Mouse (Mus musculus): Measurements from ENCODE around the gene Zfp335. TPM values are rescaled to one million over a fixed set of nuclear protein-coding genes. Genes with fewer than 3 reads are reported as not detected.

The Zfp335 gene
- polyA plus RNA-seq, 2 experiments = 4.0 to 8.8 TPM

GRCm38 (mm10) chr2:164906071-164906470 lies 5.5 kb downstream of the Zfp335 start:
- H3K4me3 ChIP-seq (ENCODE audit: insufficient read depth in 1 of 2, low read depth in 2 of 2, low read length in 2 of 2) = no peak overlapping the region
- no peak for DNase-seq (ENCODE audit: low read depth in 3 of 3, low spot score in 3 of 3)
- no peak overlapping the region for H3K27ac ChIP-seq
- H3K9ac ChIP-seq (replicated peaks) = no peak overlapping the region
- no peak for ATAC-seq (ENCODE audit: insufficient read depth)
- peaks cover 0 to 9% of the 10 kb centered on the region in 2 experiments; a peak in 2 of 4 replicates for H3K4me1 ChIP-seq (replicated peaks; ENCODE audit: control insufficient read depth in 2 of 2, insufficient read depth in 2 of 2, low read length in 1 of 2)
- peaks cover 64% of the 10 kb centered on the region for H3K36me3 ChIP-seq (replicated peaks; ENCODE audit: control insufficient read depth, insufficient read depth, low read depth)
- TF ChIP-seq EP300 (IDR thresholded peaks at IDR 0.05; ENCODE audit: low read depth) = no peak
- TF ChIP-seq CTCF (IDR thresholded peaks at IDR 0.05; ENCODE audit: low read depth) = peak; percentile 62
- peaks cover 4% of the 10 kb centered on the region for H3K9me3 ChIP-seq (ENCODE audit: control insufficient read depth, low read length)
- H3K27me3 ChIP-seq (ENCODE audit: control insufficient read depth, insufficient read depth, low read length) = no peaks in the 10 kb centered on the region
- WGBS (ENCODE audit: insufficient replicate concordance) = 92% methylated on average over 4 of the region's 4 CpGs
- no peak overlapping the region for H3K4me2 ChIP-seq (ENCODE audit: low read depth)

GRCm38 (mm10) chr2:164903496-164903895 lies 8.1 kb downstream of the Zfp335 start:
- Histone ChIP-seq H3K27ac (no peak overlapping the region), H3K9me3 (ENCODE audit: control insufficient read depth, low read length) (peaks cover 4% of the 10 kb centered on the region), H3K4me1 (replicated peaks; ENCODE audit: control insufficient read depth in 2 of 2, insufficient read depth in 2 of 2, low read length in 1 of 2) (no peaks in the 10 kb centered on the region), H3K9ac (replicated peaks) (no peak overlapping the region), H3K4me3 (ENCODE audit: insufficient read depth in 1 of 2, low read depth in 2 of 2, low read length in 2 of 2) (no peak overlapping the region), H3K4me2 (ENCODE audit: low read depth) (no peak overlapping the region), H3K27me3 (ENCODE audit: control insufficient read depth, insufficient read depth, low read length) (no peaks in the 10 kb centered on the region), H3K36me3 (replicated peaks; ENCODE audit: control insufficient read depth, insufficient read depth, low read depth) (peaks cover 86% of the 10 kb centered on the region)
- WGBS (ENCODE audit: insufficient replicate concordance) = 57% methylated on average over 1 of the region's 1 CpGs
- TF ChIP-seq EP300 (IDR thresholded peaks at IDR 0.05; ENCODE audit: low read depth) = no peak
- no peak for TF ChIP-seq CTCF (IDR thresholded peaks at IDR 0.05; ENCODE audit: low read depth)
- ATAC-seq (ENCODE audit: insufficient read depth) (no peak), DNase-seq (ENCODE audit: low read depth in 3 of 3, low spot score in 3 of 3) (no peak)

GRCm38 (mm10) chr2:164901380-164901779 lies 10.2 kb downstream of the Zfp335 start:
- TF ChIP-seq CTCF (IDR thresholded peaks at IDR 0.05; ENCODE audit: low read depth) (no peak), EP300 (IDR thresholded peaks at IDR 0.05; ENCODE audit: low read depth) (no peak)
- ATAC-seq (ENCODE audit: insufficient read depth) = no peak
- no peaks in the 10 kb centered on the region for H3K4me1 ChIP-seq (replicated peaks; ENCODE audit: control insufficient read depth in 2 of 2, insufficient read depth in 2 of 2, low read length in 1 of 2)
- no peak overlapping the region for H3K4me2 ChIP-seq (ENCODE audit: low read depth)
- no peak overlapping the region for H3K9ac ChIP-seq (replicated peaks)
- H3K27ac ChIP-seq = no peak overlapping the region
- H3K4me3 ChIP-seq (ENCODE audit: insufficient read depth in 1 of 2, low read depth in 2 of 2, low read length in 2 of 2) = no peak overlapping the region
- 90% methylated on average over 13 of the region's 13 CpGs for WGBS (ENCODE audit: insufficient replicate concordance)
- no peak for DNase-seq (ENCODE audit: low read depth in 3 of 3, low spot score in 3 of 3)
- no peaks in the 10 kb centered on the region for H3K27me3 ChIP-seq (ENCODE audit: control insufficient read depth, insufficient read depth, low read length)
- H3K9me3 ChIP-seq (ENCODE audit: control insufficient read depth, low read length) = peaks cover 4% of the 10 kb centered on the region
- H3K36me3 ChIP-seq (replicated peaks; ENCODE audit: control insufficient read depth, insufficient read depth, low read depth) = peaks cover 86% of the 10 kb centered on the region

GRCm38 (mm10) chr2:164899723-164900459 lies 11.7 kb downstream of the Zfp335 start:
- Histone ChIP-seq H3K27me3 (ENCODE audit: control insufficient read depth, insufficient read depth, low read length) (no peaks in the 10 kb centered on the region), H3K9me3 (ENCODE audit: control insufficient read depth, low read length) (no peaks in the 10 kb centered on the region), H3K9ac (replicated peaks) (no peak overlapping the region), H3K4me1 (replicated peaks; ENCODE audit: control insufficient read depth in 2 of 2, insufficient read depth in 2 of 2, low read length in 1 of 2) (no peaks in the 10 kb centered on the region), H3K27ac (no peak overlapping the region), H3K36me3 (replicated peaks; ENCODE audit: control insufficient read depth, insufficient read depth, low read depth) (peaks cover 87% of the 10 kb centered on the region), H3K4me3 (ENCODE audit: insufficient read depth in 1 of 2, low read depth in 2 of 2, low read length in 2 of 2) (no peak overlapping the region), H3K4me2 (ENCODE audit: low read depth) (no peak overlapping the region)
- no peak for TF ChIP-seq CTCF (IDR thresholded peaks at IDR 0.05; ENCODE audit: low read depth)
- DNase-seq (ENCODE audit: low read depth in 3 of 3, low spot score in 3 of 3) = no peak
- ATAC-seq (ENCODE audit: insufficient read depth) = peak; percentile 22; the same call in 1 of the 2 replicates
- WGBS (ENCODE audit: insufficient replicate concordance) = 80% methylated on average over 16 of the region's 16 CpGs

- WGBS (ENCODE audit: insufficient replicate concordance) = 89% methylated on average over 15 of the region's 15 CpGs
- TF ChIP-seq EP300 (IDR thresholded peaks at IDR 0.05; ENCODE audit: low read depth) = no peak
- no peak for TF ChIP-seq CTCF (IDR thresholded peaks at IDR 0.05; ENCODE audit: low read depth)
Observed at GRCm38 (mm10) chr2:164899034-164899433, 12.5 kb downstream of the Zfp335 start.

More at GRCm38 (mm10) chr2:164899034-164899433, 12.5 kb downstream of the Zfp335 start:
- no peaks in the 10 kb centered on the region for H3K27me3 ChIP-seq (ENCODE audit: control insufficient read depth, insufficient read depth, low read length)
- H3K36me3 ChIP-seq (replicated peaks; ENCODE audit: control insufficient read depth, insufficient read depth, low read depth) = peaks cover 87% of the 10 kb centered on the region
- no peak for ATAC-seq (ENCODE audit: insufficient read depth)
- no peaks in the 10 kb centered on the region for H3K4me1 ChIP-seq (replicated peaks; ENCODE audit: control insufficient read depth in 2 of 2, insufficient read depth in 2 of 2, low read length in 1 of 2)
- no peaks in the 10 kb centered on the region for H3K9me3 ChIP-seq (ENCODE audit: control insufficient read depth, low read length)
- no peak overlapping the region for H3K4me2 ChIP-seq (ENCODE audit: low read depth)
- no peak overlapping the region for H3K4me3 ChIP-seq (ENCODE audit: insufficient read depth in 1 of 2, low read depth in 2 of 2, low read length in 2 of 2)
- H3K27ac ChIP-seq = no peak overlapping the region
- no peak overlapping the region for H3K9ac ChIP-seq (replicated peaks)
- no peak for DNase-seq (ENCODE audit: low read depth in 3 of 3, low spot score in 3 of 3)

Data from liver, embryonic 14.5 days (tissue).